Mouse (Mus musculus) myocyte (in vitro differentiated cells): ENCODE results near the gene Irx1. TPM values are rescaled to one million over a fixed set of nuclear protein-coding genes. Genes with fewer than 3 reads are reported as not detected.

Experiments used
- H3K27me3 ChIP-seq: one replicate; pipeline ENCODE4 v1.6.1; 2011; ENCODE audit not compliant: control insufficient read depth, insufficient read depth, insufficient read length
- H3K36me3 ChIP-seq: one replicate; pipeline ENCODE4 v1.6.1; 2011; ENCODE audit not compliant: control insufficient read depth, insufficient read depth
- H3K4me2 ChIP-seq: one replicate; pipeline ENCODE4 v1.6.1; 2011; ENCODE audit warnings: low read depth, control low read depth
- H3K4me3 ChIP-seq: one replicate; pipeline ENCODE4 v1.5.1; 2011; ENCODE audit warnings: mild to moderate bottlenecking, control low read depth, moderate library complexity
- H3K79me2 ChIP-seq: one replicate; pipeline ENCODE4 v1.6.1; 2011; ENCODE audit not compliant: control insufficient read depth, insufficient read depth
- H3ac ChIP-seq: one replicate; pipeline ENCODE4 v1.6.1; 2011; ENCODE audit not compliant: control insufficient read depth, insufficient read length
- CEBPB ChIP-seq: IDR thresholded peaks from 2 replicates; pipeline ENCODE4 v1.6.1; 2011; ENCODE audit warnings: mild to moderate bottlenecking, moderate library complexity; ENCODE audit not compliant: poor library complexity, insufficient read depth, severe bottlenecking
- E2F4 ChIP-seq: IDR thresholded peaks from one replicate; pipeline ENCODE4 v1.6.1; 2011; ENCODE audit warnings: mild to moderate bottlenecking, control low read depth, moderate library complexity; ENCODE audit not compliant: insufficient read depth
- MAX ChIP-seq: IDR thresholded peaks from one replicate; pipeline ENCODE4 v1.6.1; 2011; ENCODE audit warnings: low read depth, mild to moderate bottlenecking, control low read depth
- MYOD1 ChIP-seq, 3 experiments: IDR thresholded peaks; one replicate each; pipeline ENCODE4 v1.6.1; 2011; ENCODE audit warnings: control low read depth in 2 of 3, low read depth in 2 of 3, mild to moderate bottlenecking in 2 of 3, moderate library complexity in 1 of 3; ENCODE audit not compliant: insufficient read length in 2 of 3, control insufficient read depth in 1 of 3
- MYOG ChIP-seq, 3 experiments: IDR thresholded peaks; one replicate each; pipeline ENCODE4 v1.6.1; 2011; ENCODE audit warnings: control low read depth in 2 of 3, low read depth in 2 of 3, mild to moderate bottlenecking in 2 of 3; ENCODE audit not compliant: insufficient read length in 2 of 3, control insufficient read depth in 1 of 3, insufficient read depth in 1 of 3
- POLR2A ChIP-seq: IDR thresholded peaks from one replicate; pipeline ENCODE4 v1.6.1; 2011; ENCODE audit warnings: low read depth, mild to moderate bottlenecking, control low read depth, moderate library complexity; ENCODE audit not compliant: insufficient read length
- POLR2AphosphoS2 ChIP-seq: IDR thresholded peaks from one replicate; pipeline ENCODE4 v1.6.1; 2011; ENCODE audit warnings: low read depth, control low read depth; ENCODE audit not compliant: insufficient read length
- REST ChIP-seq: IDR thresholded peaks from one replicate; pipeline ENCODE4 v1.6.1; 2011; ENCODE audit warnings: mild to moderate bottlenecking, control low read depth, moderate library complexity; ENCODE audit not compliant: insufficient read depth, insufficient read length
- SRF ChIP-seq: IDR thresholded peaks from one replicate; pipeline ENCODE4 v1.6.1; 2011; ENCODE audit warnings: low read depth; ENCODE audit not compliant: control insufficient read depth, insufficient read length
- TCF12 ChIP-seq: IDR thresholded peaks from one replicate; pipeline ENCODE4 v1.6.1; 2011; ENCODE audit warnings: mild to moderate bottlenecking, control low read depth; ENCODE audit not compliant: poor library complexity, insufficient read depth, severe bottlenecking
- TCF3 ChIP-seq: IDR thresholded peaks from one replicate; pipeline ENCODE4 v1.6.1; 2011; ENCODE audit warnings: low read depth, control low read depth; ENCODE audit not compliant: insufficient read length
- USF1 ChIP-seq: IDR thresholded peaks from one replicate; pipeline ENCODE4 v1.6.1; 2011; ENCODE audit warnings: low read depth, mild to moderate bottlenecking, control low read depth, moderate library complexity
- polyA plus RNA-seq: library from polyadenylated mRNA; unstranded; fragments of >200 nt; fragmentation: generic; extraction: Trizol; gene quantifications from one replicate; pipeline ENCODE4 v1.2.1, GENCODE M21; 2012; ENCODE audit warnings: missing spikeins

Gene Irx1
- polyA plus RNA-seq, 1 experiment, result not detected

DNA sequence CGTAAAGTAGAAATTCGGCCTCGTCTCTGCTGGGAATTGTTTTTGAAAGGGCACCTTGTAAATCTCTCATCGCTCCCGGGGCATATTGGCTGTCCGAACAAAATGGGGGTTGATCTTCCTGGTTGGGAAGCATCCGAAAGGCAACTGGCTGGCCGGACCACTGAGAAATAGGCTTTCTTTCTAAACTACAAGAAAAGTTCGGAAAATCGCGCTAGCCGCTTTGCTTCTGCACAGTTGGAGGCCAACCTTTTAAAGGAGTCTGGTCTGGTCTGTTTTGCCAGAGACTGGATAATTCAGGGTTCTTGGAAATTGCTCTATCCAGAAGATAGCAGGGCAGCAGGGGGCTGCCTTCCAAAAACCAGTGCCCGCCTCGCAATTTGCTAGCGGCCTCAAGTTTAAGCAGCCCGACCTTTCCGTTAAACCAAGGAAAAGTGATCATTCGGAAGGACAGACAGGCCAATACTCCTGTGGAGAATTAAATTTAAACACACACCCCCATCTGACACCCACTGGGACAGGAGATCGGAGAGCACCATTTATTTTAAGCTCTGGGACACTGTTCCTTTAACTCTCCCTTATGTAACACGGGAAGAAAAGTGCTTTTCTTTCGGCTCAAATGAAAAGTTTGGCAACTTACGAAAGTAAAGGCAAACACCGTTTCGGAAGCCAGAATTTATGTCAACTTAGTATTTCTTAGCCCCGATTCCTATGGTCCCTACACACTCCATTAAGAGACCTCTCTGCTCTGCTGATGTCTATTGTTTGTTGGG, 1.4 kb downstream of the Irx1 start:
- Histone ChIP-seq H3K27me3 (no peaks in the 10 kb centered on the region), H3ac (no peak overlapping the region), H3K79me2 (no peaks in the 10 kb centered on the region), H3K4me3 (no peak overlapping the region), H3K36me3 (no peaks in the 10 kb centered on the region), H3K4me2 (no peak overlapping the region)
- no peak for TF ChIP-seq POLR2AphosphoS2
- TF ChIP-seq MYOG (IDR thresholded peaks at IDR 0.05; ENCODE audit: control insufficient read depth in 1 of 3, insufficient read depth in 1 of 3, insufficient read length in 2 of 3, low read depth in 2 of 3), result no peak
- TF ChIP-seq TCF3, result no peak
- no peak for TF ChIP-seq E2F4
- TF ChIP-seq REST, result no peak
- TF ChIP-seq USF1, result no peak

DNA sequence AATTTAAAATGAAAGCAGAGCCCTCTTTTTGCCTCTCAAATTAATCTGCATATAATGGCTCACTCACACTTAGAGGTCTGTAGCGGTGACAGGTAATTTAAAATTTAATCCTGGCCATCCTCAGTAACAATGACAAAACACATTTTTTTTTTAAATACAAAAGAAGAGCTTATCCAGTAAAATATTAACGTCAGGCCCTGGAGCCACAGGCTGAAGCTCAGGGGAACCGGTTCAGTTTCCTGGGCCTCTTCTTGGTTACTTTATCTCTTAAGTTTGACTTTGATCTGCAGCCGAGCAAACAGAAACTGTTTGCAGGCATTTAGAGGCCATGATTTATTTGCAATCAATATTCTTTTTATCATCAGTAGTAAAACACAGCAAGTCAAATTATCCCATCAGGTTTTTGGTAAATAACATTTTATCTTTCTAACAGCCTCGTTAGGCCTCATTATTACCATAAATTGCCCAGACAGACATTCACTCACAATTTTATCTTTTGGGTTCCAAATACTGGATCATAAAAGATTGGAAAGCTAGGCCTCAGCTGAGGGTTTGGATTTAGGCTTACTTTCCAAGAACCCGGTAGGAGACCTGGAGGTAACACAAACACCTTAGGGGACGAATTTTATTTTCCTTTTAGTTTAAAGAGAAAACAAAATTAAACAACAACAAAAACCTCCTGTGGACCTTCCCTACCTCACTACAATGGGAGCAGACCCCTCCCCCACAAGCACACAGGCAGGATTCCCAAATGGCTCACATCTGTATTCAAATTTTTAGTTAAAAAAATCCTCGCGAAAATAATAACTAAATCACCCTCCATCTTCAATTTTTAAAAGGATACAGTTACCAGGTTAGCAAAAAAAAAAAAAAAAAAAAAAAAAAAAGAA, 2.4 kb downstream of the Irx1 start:
- TF ChIP-seq E2F4 (no peak), REST (no peak), TCF3 (no peak), MYOD1 (IDR thresholded peaks at IDR 0.05; ENCODE audit: control insufficient read depth in 1 of 3, insufficient read length in 2 of 3, low read depth in 2 of 3) (no peak), POLR2AphosphoS2 (no peak), SRF (no peak), USF1 (no peak), MYOG (IDR thresholded peaks at IDR 0.05; ENCODE audit: control insufficient read depth in 1 of 3, insufficient read depth in 1 of 3, insufficient read length in 2 of 3, low read depth in 2 of 3) (no peak), TCF12 (no peak)
- Histone ChIP-seq H3K79me2 (no peaks in the 10 kb centered on the region), H3K27me3 (no peaks in the 10 kb centered on the region), H3ac (no peak overlapping the region), H3K36me3 (no peaks in the 10 kb centered on the region), H3K4me2 (no peak overlapping the region), H3K4me3 (no peak overlapping the region)

DNA sequence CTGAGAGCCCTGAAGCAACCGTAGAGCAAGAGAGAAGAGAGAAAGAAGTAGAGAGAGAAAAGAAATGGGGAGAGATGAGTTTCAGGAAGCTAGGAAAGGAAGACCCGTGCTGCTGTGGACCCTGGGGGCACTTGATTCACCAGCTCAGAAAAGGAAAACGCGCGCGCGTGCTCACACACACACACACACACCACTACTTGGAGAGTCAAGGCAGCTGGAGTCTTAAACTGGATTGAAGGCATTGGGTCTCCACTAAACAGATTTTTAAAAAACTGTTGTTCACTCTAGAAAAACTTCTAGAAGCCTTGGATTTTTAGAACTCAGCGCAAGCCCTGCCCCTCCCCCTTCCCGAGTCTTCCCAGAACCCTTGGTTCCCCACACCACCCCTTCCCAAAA, 3.2 kb downstream of the Irx1 start:
- H3K36me3 ChIP-seq, result no peaks in the 10 kb centered on the region
- H3K4me2 ChIP-seq, result no peak overlapping the region
- H3ac ChIP-seq, result no peak overlapping the region
- H3K79me2 ChIP-seq, result no peaks in the 10 kb centered on the region
- H3K4me3 ChIP-seq, result no peak overlapping the region
- TF ChIP-seq POLR2AphosphoS2 (no peak), MYOD1 (IDR thresholded peaks at IDR 0.05; ENCODE audit: control insufficient read depth in 1 of 3, insufficient read length in 2 of 3, low read depth in 2 of 3) (no peak), TCF3 (no peak), TCF12 (no peak), MYOG (IDR thresholded peaks at IDR 0.05; ENCODE audit: control insufficient read depth in 1 of 3, insufficient read depth in 1 of 3, insufficient read length in 2 of 3, low read depth in 2 of 3) (no peak), MAX (no peak), SRF (no peak), POLR2A (no peak), REST (no peak), CEBPB (no peak), USF1 (no peak), E2F4 (no peak)
- no peaks in the 10 kb centered on the region for H3K27me3 ChIP-seq

DNA sequence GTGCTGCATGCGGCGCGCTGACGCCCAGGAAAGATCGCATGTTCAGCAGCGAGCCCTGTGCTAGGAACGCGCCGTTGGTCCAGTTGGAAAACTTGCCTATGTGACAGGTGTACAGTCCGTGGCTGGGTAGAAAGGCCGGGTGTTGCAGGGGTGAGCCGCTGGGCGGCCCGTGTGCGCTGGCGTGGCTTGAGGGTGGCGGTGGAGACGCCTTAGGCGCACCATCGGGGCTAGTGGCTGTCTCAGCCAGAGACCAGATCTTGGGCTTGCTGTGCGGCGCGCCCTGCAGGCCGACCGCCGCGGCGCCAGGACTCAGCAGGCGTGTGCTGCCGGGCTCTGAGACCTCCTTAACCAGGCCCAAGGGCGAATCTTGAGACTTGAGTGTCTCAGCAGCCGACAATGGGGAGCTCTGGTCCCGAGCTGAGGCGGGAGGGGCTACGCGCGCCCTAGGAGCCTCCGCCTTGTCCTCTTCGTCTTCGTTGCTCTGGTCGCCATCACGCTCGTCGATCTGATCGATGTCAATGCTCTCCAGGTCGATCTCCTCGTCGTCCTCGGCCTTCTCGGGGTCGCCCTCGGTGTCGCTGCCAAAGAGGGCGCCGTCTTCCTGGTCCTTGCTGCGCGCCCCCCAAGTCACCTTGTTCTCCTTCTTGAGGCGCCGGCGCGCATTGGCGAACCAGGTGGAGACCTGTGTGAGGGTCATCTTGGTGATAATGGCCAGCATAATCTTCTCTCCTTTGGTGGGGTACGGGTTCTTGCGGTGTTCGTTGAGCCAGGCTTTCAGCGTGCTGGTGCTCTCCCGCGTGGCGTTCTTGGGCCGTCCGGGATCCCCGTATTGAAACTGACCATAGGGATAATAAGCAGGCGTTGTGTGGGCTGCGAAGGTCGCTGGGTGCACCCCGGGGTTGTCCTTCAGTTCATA, 3.9 kb downstream of the Irx1 start:
- H3ac ChIP-seq, result no peak overlapping the region
- TF ChIP-seq USF1 (no peak), TCF12 (no peak), CEBPB (no peak), MAX (no peak), MYOD1 (IDR thresholded peaks at IDR 0.05; ENCODE audit: control insufficient read depth in 1 of 3, insufficient read length in 2 of 3, low read depth in 2 of 3) (no peak), POLR2A (no peak), REST (no peak), E2F4 (no peak), POLR2AphosphoS2 (no peak), MYOG (IDR thresholded peaks at IDR 0.05; ENCODE audit: control insufficient read depth in 1 of 3, insufficient read depth in 1 of 3, insufficient read length in 2 of 3, low read depth in 2 of 3) (no peak), SRF (no peak), TCF3 (no peak)
- no peak overlapping the region for H3K4me2 ChIP-seq
- no peaks in the 10 kb centered on the region for H3K36me3 ChIP-seq
- H3K4me3 ChIP-seq, result no peak overlapping the region
- H3K79me2 ChIP-seq, result no peaks in the 10 kb centered on the region
- no peaks in the 10 kb centered on the region for H3K27me3 ChIP-seq
